Mouse (Mus musculus) duodenum, adult 2 months (tissue): Measurements from ENCODE around the gene Olfr539. TPM values are rescaled to one million over a fixed set of nuclear protein-coding genes. Genes with fewer than 3 reads are reported as not detected.

Source experiments
- polyA plus RNA-seq: library from polyadenylated mRNA; depleted of rRNA; stranded (reverse); fragments of >200 nt; gene quantifications from 2 replicates; pipeline ENCODE4 v1.2.3, GENCODE M21; 2012; ENCODE audit warnings: low replicate concordance; rRNA removed

Gene Olfr539
- not detected in 2 replicates for polyA plus RNA-seq

GRCm38 (mm10) chr7:140659630-140660029, at the start of gene Olfr539:
Gene Olfr539 (plus strand): TSS chr7:140659930.

GRCm38 (mm10) chr7:140628670-140629069, 31.1 kb upstream of the Olfr539 start, which contains the start of gene Olfr61:
Gene Olfr61 (plus strand): TSS chr7:140628970.

GRCm38 (mm10) chr7:140646152-140646551, 13.6 kb upstream of the Olfr539 start, which contains the start of gene Olfr53:
Gene Olfr53 (plus strand): TSS chr7:140646452.

GRCm38 (mm10) chr7:140681651-140682050, 21.9 kb downstream of the Olfr539 start, which contains the start of gene Olfr45:
Gene Olfr45 (plus strand): TSS chr7:140681951.

GRCm38 (mm10) chr7:140696967-140697366, 37.2 kb downstream of the Olfr539 start, which contains the start of gene Olfr541:
Gene Olfr541 (plus strand): TSS chr7:140697267.

Other genes starting within 250 kb of the Olfr539 start
- gene Olfr532, start 238.3 kb upstream of the Olfr539 start, polyA plus RNA-seq, result not detected in 2 replicates
- not detected in 2 replicates for gene Olfr533, start 196.6 kb upstream of the Olfr539 start, polyA plus RNA-seq
- gene Olfr535, start 175.7 kb upstream of the Olfr539 start, polyA plus RNA-seq, result not detected in 2 replicates
- not detected in 2 replicates for gene Olfr536, start 152.5 kb upstream of the Olfr539 start, polyA plus RNA-seq
- gene Olfr538, start 92.0 kb upstream of the Olfr539 start, polyA plus RNA-seq, result not detected in 2 replicates
- gene Olfr46, start 58.7 kb upstream of the Olfr539 start, polyA plus RNA-seq, result not detected in 2 replicates
- not detected in 2 replicates for gene Olfr61, start 31.0 kb upstream of the Olfr539 start, polyA plus RNA-seq
- not detected in 2 replicates for gene Olfr53, start 13.5 kb upstream of the Olfr539 start, polyA plus RNA-seq
- not detected in 2 replicates for gene Olfr45, start 22.0 kb downstream of the Olfr539 start, polyA plus RNA-seq
- not detected in 2 replicates for gene Olfr541, start 37.3 kb downstream of the Olfr539 start, polyA plus RNA-seq
- 0.25 and 0.65 TPM in 2 replicates for gene Cyp2e1, start 103.8 kb downstream of the Olfr539 start, polyA plus RNA-seq
- not detected in 2 replicates for gene Syce1, start 127.9 kb downstream of the Olfr539 start, polyA plus RNA-seq
- 0.02 TPM in 1 of 2 replicates, not detected in the other for gene Zfp941, start 162.2 kb downstream of the Olfr539 start, polyA plus RNA-seq
- gene Urah, start 175.1 kb downstream of the Olfr539 start, polyA plus RNA-seq, result 70.0 and 92.2 TPM in 2 replicates
- not detected in 2 replicates for gene Scgb1c1, start 185.6 kb downstream of the Olfr539 start, polyA plus RNA-seq
- not detected in 2 replicates for gene Odf3, start 187.9 kb downstream of the Olfr539 start, polyA plus RNA-seq
- gene Gm45785, start 196.4 kb downstream of the Olfr539 start, polyA plus RNA-seq, result not detected in 2 replicates
- gene Ric8a, start 197.0 kb downstream of the Olfr539 start, polyA plus RNA-seq, result 66.8 and 79.2 TPM in 2 replicates
- 11.4 and 14.3 TPM in 2 replicates for gene Bet1l, start 197.6 kb downstream of the Olfr539 start, polyA plus RNA-seq
- gene Psmd13, start 222.0 kb downstream of the Olfr539 start, polyA plus RNA-seq, result 44.5 and 51.9 TPM in 2 replicates
- gene Sirt3, start 222.4 kb downstream of the Olfr539 start, polyA plus RNA-seq, result 23.5 and 27.7 TPM in 2 replicates
- gene Cox8b, start 240.5 kb downstream of the Olfr539 start, polyA plus RNA-seq, result 3.8 and 7.2 TPM in 2 replicates